Mouse (Mus musculus): Measurements from ENCODE around the gene Ahsa1.
A peak's percentile ranks its signal among the peaks of the same experiment; 100 is the strongest.
"Not testable (repeated sequence)": the region's sequence is repeated elsewhere in the genome, so short reads cannot be mapped to it uniquely, and the experiment has no call there.

Ahsa1 gene

GRCm38 (mm10) chr12:87281766-87282165, 15.5 kb downstream of the Ahsa1 start:
- no peak for DNase-seq (ENCODE audit: low read depth, low spot score)

- no peak for DNase-seq (ENCODE audit: low read depth, low spot score)
These were observed 16.5 kb downstream of the Ahsa1 start for GRCm38 (mm10) chr12:87282743-87283142.

- no peak for DNase-seq (ENCODE audit: low read depth, low spot score)
These were observed 17.4 kb downstream of the Ahsa1 start for GRCm38 (mm10) chr12:87283706-87284105.

DNA sequence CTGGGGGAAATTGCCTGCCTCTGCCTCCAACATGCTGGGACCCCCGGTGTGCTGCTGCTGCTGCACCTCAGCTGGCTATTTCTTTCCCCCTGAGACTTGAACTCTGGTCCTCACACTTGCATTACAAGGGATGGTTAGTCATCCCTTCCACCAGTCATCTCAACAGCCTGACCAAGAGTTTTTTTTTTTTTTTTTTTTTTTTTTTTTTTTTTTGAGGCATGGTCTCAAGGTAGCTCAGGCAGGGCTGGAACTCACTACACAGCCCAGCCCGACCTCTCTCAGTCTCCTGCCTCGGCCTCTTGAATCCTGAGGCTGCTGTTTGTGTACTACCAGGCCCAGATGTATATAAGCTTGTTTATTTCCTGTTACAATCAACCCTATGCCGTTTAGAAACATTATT, 18.0 kb downstream of the Ahsa1 start:
- DNase-seq (ENCODE audit: low read depth, low spot score): no peak

GRCm38 (mm10) chr12:87284726-87285125, 18.4 kb downstream of the Ahsa1 start:
- no peak for DNase-seq (ENCODE audit: low read depth, low spot score)

GRCm38 (mm10) chr12:87289100-87289499, 22.8 kb downstream of the Ahsa1 start:
- no peak for DNase-seq (ENCODE audit: low read depth, low spot score)

DNA sequence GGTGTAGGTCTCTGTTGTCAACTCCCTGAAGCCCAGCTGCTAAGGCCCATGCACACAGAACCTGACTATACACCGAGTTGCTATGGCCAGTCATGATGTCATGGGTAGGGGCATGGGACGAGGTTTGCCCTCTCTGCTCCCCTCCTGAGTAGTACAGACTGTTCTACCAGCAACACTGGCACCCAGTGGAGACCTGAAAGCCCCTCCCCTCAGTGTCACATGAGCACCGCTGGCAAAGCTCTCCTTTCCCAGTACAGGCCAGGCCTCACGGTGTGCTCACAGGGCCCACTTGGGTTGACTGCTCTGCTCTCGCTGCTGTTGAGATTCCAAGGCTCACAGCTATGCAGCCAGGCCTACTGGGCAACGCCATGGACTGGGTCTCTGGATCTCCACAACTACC, 27.7 kb downstream of the Ahsa1 start:
- no peak for DNase-seq (ENCODE audit: low read depth, low spot score)

DNA sequence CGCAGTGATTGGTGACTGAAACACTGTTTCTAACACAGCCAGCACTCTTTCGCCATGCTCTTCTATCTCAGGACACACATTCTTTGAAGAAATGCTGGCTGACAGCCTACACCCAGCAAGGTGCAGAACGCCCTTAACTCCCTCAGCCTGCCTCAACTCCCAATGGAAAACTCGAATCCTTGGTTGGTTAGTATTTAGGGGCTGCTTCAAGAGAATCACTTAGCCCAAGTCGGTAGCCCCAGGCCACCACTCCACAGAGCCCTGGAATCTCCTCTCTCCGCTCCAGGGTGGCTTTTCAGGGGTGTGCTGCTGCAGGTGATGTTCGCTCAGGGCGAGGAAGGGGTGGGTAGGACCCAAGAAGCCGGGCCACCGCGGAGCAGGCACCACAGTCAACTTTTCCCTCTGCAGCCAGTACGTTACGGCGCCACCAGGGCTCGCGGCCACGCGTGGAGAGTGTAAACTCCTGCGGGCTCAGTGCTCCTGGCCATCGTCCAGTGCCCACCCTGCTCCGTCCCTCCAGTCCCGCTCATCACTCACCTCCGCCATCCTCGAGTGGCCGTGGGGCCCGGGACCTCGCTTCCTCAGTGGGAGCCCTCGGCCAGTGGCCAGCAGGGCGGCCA, 32.9 kb downstream of the Ahsa1 start:
- DNase-seq (ENCODE audit: low read depth, low spot score): no peak

DNA sequence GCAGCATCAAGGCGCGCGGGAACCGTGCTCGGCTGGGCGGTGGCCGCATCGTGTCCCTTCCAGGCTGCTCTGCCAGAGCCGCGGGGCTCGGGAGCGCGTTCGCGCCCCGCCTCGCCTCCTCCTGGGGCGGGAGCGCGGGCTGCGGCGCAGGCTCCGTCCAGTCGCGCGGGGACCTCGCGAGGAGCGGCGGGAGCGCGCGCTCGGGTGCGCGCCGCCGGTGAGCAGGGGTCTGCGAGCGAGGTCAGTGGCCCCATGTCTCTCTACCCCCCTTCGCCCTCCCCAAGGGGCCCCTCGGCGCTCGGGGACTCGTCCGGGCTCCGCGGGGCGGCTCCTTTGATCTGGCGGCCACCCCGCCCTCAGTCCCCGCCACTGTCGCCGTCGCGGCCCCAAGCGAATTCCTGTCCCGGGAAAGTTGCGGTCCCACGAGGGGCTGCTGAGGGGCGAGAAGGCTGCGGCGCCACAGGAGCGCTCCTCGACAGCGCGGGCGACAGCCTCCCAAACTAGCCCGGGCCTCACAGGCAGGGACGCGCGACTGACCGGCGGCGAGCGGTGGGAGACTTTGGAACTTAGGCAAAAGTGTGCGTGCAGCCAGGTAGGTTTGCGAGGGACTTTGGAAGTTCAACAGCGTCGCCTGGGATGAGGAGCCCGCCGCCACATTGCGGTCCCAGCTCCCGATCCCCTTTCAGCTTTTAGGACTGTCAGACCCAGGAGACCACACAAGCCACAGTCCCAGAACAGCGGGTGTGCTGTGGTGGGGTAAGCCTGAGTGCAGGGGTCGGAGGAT, 33.6 kb downstream of the Ahsa1 start, which contains the start of gene Ism2:
Gene Ism2, minus strand, starts transcription at position 49 of the 784 bp plus-strand sequence.
- DNase-seq (ENCODE audit: low read depth, low spot score): no peak

DNA sequence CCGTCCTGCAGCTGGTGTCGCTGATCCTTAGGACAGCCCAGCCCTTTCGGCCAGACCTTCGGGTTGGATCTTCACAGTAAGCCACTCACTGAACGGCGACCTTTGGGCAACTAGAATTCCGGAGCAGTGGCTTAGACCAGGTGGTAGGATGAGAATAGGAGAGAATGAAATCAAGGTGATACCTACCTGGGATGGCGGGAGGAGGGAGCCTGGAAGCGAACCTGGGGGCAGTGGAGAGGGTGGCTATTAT, 34.1 kb downstream of the Ahsa1 start:
- no peak for DNase-seq (ENCODE audit: low read depth, low spot score)

DNA sequence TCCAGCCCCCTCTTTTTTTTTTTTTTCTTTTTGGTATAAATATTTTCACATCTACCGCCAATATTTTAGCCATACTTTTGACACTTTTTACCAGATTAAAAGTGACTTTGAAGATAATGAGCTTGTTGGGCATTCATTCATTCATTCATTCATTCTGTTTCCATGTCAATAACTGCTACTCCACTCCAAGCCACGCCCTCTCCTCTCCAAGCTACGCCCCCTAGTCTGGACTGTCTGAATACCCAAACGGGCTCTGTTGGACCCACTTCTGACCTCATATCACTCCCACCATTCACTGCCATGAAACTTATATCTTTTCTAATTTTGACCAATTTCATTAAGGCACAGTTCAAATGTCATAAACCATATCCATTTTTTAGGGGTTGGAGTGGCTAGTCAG, 34.9 kb downstream of the Ahsa1 start:
- no peak for DNase-seq (ENCODE audit: low read depth, low spot score)

DNA sequence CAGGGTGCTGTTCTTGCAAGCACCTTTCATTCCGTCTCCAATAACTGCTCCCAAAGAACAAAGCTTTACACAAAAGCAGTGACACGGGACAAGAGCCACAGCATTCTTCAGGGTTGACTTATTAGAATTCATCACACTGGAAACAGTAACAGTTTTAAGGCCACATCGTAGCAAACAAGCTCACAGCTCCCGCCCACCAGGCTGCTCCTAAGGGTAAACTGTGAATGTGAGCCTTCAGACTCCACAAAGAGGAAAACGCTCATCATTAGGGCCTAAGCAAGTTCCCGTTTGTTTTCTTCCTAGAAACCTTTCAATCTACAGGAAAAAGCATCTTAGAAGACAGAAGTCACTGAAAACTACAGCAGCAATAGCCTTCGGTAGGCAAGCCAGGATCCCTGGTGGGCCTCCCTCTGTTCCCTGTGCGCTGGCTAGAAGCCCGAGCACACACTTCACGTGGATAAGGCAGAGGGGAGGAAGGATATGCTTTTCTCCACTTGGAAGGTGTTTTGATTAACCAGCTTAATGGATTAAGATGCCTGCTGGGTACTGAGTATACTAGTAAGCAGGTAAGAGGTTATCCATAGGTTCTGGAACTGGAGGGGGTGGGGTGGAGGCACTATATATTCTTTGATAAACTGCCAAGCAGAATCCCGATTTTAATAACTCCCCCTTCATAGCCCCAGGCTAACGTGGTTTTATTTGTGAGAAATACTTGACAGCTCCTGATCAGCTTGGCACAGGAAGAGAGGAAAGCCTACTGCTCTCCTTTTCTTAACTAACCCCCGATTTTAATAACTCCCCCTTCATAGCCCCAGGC, 39.7 kb downstream of the Ahsa1 start:
- peak; percentile 26 for DNase-seq (ENCODE audit: low read depth, low spot score)

GRCm38 (mm10) chr12:87306584-87306844, 40.2 kb downstream of the Ahsa1 start:
- DNase-seq (ENCODE audit: low read depth, low spot score): not testable (repeated sequence)

DNA sequence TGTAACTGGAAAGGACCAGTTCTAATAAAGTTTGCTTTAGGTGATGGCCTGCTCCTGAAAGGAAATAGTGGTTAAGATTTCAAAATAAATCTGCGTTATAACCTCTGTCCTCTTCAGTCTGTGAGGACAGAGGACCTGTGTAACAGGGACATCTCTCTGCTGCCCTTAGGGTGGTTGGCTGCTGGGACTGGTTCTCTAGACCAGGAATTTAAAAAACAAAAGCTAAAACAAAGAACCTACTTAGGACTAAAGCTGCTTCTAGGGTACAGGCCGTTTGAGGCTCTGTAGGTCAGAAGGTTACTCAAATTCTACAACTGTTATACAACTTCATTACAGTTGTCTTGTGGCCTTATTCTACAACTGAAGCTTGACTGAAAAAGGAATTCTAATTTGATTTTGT, 46.8 kb downstream of the Ahsa1 start:
- DNase-seq (ENCODE audit: low read depth, low spot score): no peak

DNA sequence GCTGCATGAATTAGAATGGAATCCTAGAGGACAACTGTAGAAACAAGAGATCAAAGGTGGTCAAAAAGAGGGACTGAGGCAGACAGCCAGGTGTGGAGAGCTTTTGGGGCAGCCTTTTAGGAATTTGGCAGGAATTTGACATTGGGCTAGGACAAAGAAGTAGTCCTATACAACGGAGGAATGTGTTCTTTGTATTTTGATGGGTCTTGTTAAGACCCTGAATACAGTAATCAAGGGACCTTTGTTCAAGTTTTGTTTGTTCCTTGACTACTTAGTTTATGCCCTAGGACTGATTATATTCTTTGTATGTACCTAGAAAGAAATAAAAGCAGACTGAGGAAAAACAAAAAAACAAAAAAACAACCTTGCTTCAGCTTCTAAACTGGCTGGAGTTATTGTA, 51.7 kb downstream of the Ahsa1 start:
- no peak for DNase-seq (ENCODE audit: low read depth, low spot score)

DNA sequence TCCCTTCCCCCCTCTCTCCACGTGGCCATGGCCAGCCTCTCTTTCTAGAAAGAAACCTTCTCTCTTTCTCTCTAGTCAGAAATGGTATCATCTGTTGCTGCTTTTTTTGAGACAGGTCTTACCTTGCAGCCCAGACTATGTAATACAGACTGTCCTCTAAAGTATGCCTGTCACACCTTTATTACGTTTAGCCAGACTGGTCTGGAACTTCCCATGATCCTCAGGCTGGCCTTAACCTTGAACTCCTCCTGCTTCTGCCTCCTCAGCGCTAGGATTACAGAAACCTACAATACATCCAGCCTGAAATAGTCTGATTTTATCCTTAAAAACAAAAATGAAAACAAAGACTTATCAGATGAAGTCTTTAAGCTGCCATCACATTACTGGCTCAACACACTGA, 53.0 kb downstream of the Ahsa1 start:
- DNase-seq (ENCODE audit: low read depth, low spot score): no peak

All from retina, adult 2 months (tissue).